Mouse (Mus musculus) myocyte (in vitro differentiated cells): Measurements from ENCODE around the gene Gm4846.

Source experiments
- MAX ChIP-seq: IDR thresholded peaks from one replicate; pipeline ENCODE4 v1.6.1; 2011; ENCODE audit warnings: low read depth, mild to moderate bottlenecking, control low read depth
- MYOD1 ChIP-seq, 3 experiments: IDR thresholded peaks; one replicate each; pipeline ENCODE4 v1.6.1; 2011; ENCODE audit warnings: control low read depth in 2 of 3, low read depth in 2 of 3, mild to moderate bottlenecking in 2 of 3, moderate library complexity in 1 of 3; ENCODE audit not compliant: insufficient read length in 2 of 3, control insufficient read depth in 1 of 3
- MYOG ChIP-seq, 3 experiments: IDR thresholded peaks; one replicate each; pipeline ENCODE4 v1.6.1; 2011; ENCODE audit warnings: control low read depth in 2 of 3, low read depth in 2 of 3, mild to moderate bottlenecking in 2 of 3; ENCODE audit not compliant: insufficient read length in 2 of 3, control insufficient read depth in 1 of 3, insufficient read depth in 1 of 3
- POLR2A ChIP-seq: IDR thresholded peaks from one replicate; pipeline ENCODE4 v1.6.1; 2011; ENCODE audit warnings: low read depth, mild to moderate bottlenecking, control low read depth, moderate library complexity; ENCODE audit not compliant: insufficient read length
- REST ChIP-seq: IDR thresholded peaks from one replicate; pipeline ENCODE4 v1.6.1; 2011; ENCODE audit warnings: mild to moderate bottlenecking, control low read depth, moderate library complexity; ENCODE audit not compliant: insufficient read depth, insufficient read length
- TCF3 ChIP-seq: IDR thresholded peaks from one replicate; pipeline ENCODE4 v1.6.1; 2011; ENCODE audit warnings: low read depth, control low read depth; ENCODE audit not compliant: insufficient read length
- USF1 ChIP-seq: IDR thresholded peaks from one replicate; pipeline ENCODE4 v1.6.1; 2011; ENCODE audit warnings: low read depth, mild to moderate bottlenecking, control low read depth, moderate library complexity

GRCm38 (mm10) chr1:166441992-166442391 lies 55.4 kb downstream of the Gm4846 start:
- TF ChIP-seq MYOD1 (IDR thresholded peaks at IDR 0.05; ENCODE audit: control insufficient read depth in 1 of 3, insufficient read length in 2 of 3, low read depth in 2 of 3) (no peak), MAX (no peak), TCF3 (no peak), REST (no peak), MYOG (IDR thresholded peaks at IDR 0.05; ENCODE audit: control insufficient read depth in 1 of 3, insufficient read depth in 1 of 3, insufficient read length in 2 of 3, low read depth in 2 of 3) (no peak), USF1 (no peak), POLR2A (no peak)
